Mouse (Mus musculus) gastrocnemius, adult 2 months (tissue): ENCODE results near the gene Calcoco2. TPM values are rescaled to one million over a fixed set of nuclear protein-coding genes. Genes with fewer than 3 reads are reported as not detected.
"Not testable (repeated sequence)": the region's sequence is repeated elsewhere in the genome, so short reads cannot be mapped to it uniquely, and the experiment has no call there.

ENCODE experiments used
- DNase-seq: peaks from one replicate; pipeline ENCODE4 v3.0.0; 2022
- H3K27ac ChIP-seq: fragments of 200-600 bp; 2 replicates; pipeline ENCODE4 v1.8.1; 2022; ENCODE audit warnings: mild to moderate bottlenecking
- H3K4me3 ChIP-seq: fragments of 200-600 bp; 2 replicates; pipeline ENCODE4 v1.8.1; 2022; ENCODE audit warnings: mild to moderate bottlenecking, moderate library complexity
- CTCF ChIP-seq: fragments of 200-600 bp; IDR thresholded peaks from 2 replicates; pipeline ENCODE4 v1.8.1; 2022; ENCODE audit warnings: antibody characterized with exemption, mild to moderate bottlenecking, moderate library complexity
- intact Hi-C: fragments of 180-260 bp; cut with DNase I; formaldehyde crosslinking; loops from one replicate; pipeline ENCODE4 v1.15.1; 2025
- long read RNA-seq, 2 experiments: library from polyadenylated mRNA; stranded (forward); transcript quantifications; one replicate each; pipeline ENCODE4 v2.0.0; 2021
- total RNA-seq, 2 experiments: library from RNA; stranded (reverse); gene quantifications; 2 replicates each; pipeline ENCODE4 v1.2.3; 2021

Gene Calcoco2
- not detected for total RNA-seq
- long read RNA-seq, experiment 1, result 0 reads
- long read RNA-seq, experiment 2, result 0 reads

DNA sequence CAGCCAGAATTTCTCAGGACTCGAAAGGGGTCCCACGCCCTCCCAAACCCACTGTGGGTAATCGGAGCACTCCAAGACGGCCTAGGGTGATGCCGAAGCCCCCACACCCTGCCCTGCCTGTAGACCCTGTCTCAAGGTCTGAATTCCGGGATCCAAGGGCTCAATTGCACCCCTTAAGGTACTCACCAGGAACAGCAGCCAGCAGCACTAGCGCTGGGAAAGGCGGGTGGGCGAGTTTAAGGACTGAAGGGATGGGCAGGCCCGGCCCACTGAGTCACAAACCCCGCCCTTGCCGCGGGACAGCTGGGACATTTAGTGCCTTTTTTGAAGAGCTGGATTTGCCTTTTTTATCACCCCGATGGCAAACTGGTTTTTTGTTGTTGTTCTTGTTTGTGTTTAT lies at the start of gene Calcoco2:
Gene Calcoco2 (minus strand): TSS at position 214 of the 400 bp plus-strand sequence.
- Histone ChIP-seq H3K4me3 (no peak within 1 kb of the TSS), H3K27ac (no peak within 1 kb of the TSS)
- intact Hi-C loops, result no loop called here
- no peak for DNase-seq
- no peak for TF ChIP-seq CTCF

DNA sequence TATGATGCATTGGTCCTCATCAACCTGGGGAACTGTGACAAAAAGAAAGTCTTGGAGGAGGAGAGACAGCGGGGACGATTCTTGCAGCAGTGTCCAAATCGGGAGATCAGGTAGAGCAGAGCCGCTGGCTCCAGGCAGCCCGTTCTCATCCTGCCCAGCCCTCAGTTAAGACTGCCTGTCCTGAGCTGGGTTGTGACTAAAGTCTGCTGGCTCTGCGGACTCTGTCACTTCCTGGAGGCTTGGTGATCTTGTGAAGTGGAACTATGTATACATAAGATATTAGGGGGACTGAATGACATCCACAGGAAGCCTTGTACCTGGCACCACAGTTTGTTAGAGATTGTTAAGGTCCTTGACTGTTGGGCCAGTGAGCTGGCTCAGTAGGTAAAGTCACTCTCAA lies 35.7 kb upstream of the Calcoco2 start:
- intact Hi-C loops, result loop anchor here (2.0 kb wide), 1 partner anchor 87 kb away; no protein-coding TSS in a partner anchor
- DNase-seq, result no peak
- Histone ChIP-seq H3K27ac (no peak overlapping the region), H3K4me3 (no peak overlapping the region)
- TF ChIP-seq CTCF, result no peak

DNA sequence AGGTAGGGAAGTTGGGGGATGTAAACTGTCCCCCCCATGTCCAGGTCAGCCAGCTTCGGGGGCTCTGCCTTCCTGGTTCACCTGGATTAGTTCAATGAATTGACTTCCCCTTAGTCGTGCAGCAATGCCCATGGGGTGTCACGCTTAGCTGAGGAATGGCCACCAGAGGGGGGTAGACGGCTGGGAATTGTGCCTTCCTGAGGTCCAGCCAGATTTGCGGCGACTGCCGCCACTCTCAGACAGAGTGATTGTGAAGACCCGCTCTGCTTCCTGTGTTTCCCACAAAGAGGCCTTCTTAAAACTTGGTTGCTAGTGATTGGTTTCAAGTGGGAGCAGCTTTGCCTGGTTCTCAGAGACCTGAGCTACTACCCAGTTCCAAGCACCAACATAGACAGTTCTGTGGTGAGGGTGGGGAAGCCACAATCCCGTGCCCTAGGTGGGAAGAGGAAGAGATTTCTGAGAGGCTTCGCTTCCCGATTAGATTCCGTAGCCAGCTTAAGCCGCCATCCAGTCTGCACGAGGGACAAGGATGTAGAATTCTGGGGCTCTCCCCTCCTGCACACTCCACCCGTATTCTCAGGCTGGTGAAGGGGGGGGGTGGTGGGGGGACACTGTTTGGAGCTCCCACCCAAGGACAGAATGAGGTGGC lies 34.0 kb upstream of the Calcoco2 start:
- DNase-seq, result peak; percentile 56
- Histone ChIP-seq H3K27ac (no peak overlapping the region), H3K4me3 (no peak overlapping the region)
- peak; percentile 76 for TF ChIP-seq CTCF
- intact Hi-C loops, result loop anchor here (2.0 kb wide), 1 partner anchor 89 kb away; no protein-coding TSS in a partner anchor

- intact Hi-C loops, result no loop called here
- no peak for TF ChIP-seq CTCF
- DNase-seq, result no peak
These were observed 32.0 kb upstream of the Calcoco2 start for GRCm38 (mm10) chr11:96143766-96144165.

DNA sequence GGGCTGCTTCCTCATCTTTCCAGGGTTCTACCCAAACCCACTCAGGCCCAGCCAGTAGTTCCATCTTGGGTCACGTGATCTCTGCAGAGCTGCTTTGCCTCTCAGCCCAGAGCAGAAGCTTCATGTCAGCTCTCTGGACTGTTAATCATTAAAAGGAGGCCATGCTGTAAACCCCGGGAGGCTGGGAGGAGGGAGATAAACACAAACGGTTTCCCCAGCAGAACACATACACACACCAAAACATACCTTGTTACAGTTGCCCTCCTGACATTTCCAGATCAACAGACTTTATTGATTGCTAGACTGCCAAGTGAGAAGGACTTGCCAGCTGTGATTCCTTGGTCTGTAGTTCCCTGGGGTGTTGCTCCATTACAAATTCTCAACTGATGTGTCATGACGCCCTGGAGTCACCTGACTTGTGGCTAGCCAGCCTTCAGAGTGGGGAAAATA lies 29.0 kb upstream of the Calcoco2 start:
- TF ChIP-seq CTCF, result no peak
- no peak overlapping the region for H3K27ac ChIP-seq
- H3K4me3 ChIP-seq, result no peak overlapping the region
- DNase-seq, result no peak
- intact Hi-C loops, result no loop called here

More at GRCm38 (mm10) chr11:96143766-96144165, 32.0 kb upstream of the Calcoco2 start:
- no peak overlapping the region for H3K4me3 ChIP-seq
- no peak overlapping the region for H3K27ac ChIP-seq

DNA sequence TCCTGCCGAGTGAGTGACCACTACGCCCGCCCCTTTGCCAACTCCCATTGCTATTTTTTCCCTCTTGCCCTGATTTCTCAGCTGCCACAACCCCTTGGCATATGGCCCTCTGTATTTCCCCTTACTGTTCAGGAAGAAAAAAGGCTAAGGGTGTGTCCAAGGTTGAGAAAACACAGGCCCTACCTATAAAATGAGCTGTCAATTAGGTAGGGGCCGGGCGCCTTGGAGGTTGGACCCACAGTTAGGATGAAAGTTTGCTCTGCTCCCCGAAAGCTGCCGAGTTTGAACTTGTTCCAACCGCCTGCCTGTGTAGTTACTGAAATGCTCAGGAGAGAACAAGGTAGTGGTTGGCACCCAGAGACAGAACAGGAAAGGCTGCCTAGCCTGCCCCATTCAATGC lies 24.1 kb upstream of the Calcoco2 start:
- no peak for DNase-seq
- no peak for TF ChIP-seq CTCF
- intact Hi-C loops, result no loop called here
- H3K4me3 ChIP-seq, result no peak overlapping the region
- no peak overlapping the region for H3K27ac ChIP-seq

- TF ChIP-seq CTCF, result peak; percentile 86
- H3K27ac ChIP-seq, result no peak within 1 kb of the TSS
- peak within 1 kb of the TSS; percentile 48 for H3K4me3 ChIP-seq
- intact Hi-C loops, result no loop called here
- peak; percentile 58 for DNase-seq
These were observed 21.6 kb upstream of the Calcoco2 start, which contains the start of gene Ttll6 for GRCm38 (mm10) chr11:96133239-96133865. Gene Ttll6, plus strand, starts transcription at chr11:96133786.

- TF ChIP-seq CTCF, result no peak
- intact Hi-C loops, result no loop called here
- no peak overlapping the region for H3K27ac ChIP-seq
- DNase-seq, result no peak
- H3K4me3 ChIP-seq, result no peak overlapping the region
These were observed 18.8 kb upstream of the Calcoco2 start for GRCm38 (mm10) chr11:96130606-96131005.

- no peak for TF ChIP-seq CTCF
- Histone ChIP-seq H3K27ac (no peak overlapping the region), H3K4me3 (peak overlapping the region; percentile 65)
- DNase-seq, result peak; percentile 29
- intact Hi-C loops, result no loop called here
These were observed 12.5 kb upstream of the Calcoco2 start for GRCm38 (mm10) chr11:96124052-96124914.

- intact Hi-C loops, H3K4me3 ChIP-seq, DNase-seq, H3K27ac ChIP-seq: not testable (repeated sequence)
These were observed 11.0 kb upstream of the Calcoco2 start for GRCm38 (mm10) chr11:96122806-96123205.

DNA sequence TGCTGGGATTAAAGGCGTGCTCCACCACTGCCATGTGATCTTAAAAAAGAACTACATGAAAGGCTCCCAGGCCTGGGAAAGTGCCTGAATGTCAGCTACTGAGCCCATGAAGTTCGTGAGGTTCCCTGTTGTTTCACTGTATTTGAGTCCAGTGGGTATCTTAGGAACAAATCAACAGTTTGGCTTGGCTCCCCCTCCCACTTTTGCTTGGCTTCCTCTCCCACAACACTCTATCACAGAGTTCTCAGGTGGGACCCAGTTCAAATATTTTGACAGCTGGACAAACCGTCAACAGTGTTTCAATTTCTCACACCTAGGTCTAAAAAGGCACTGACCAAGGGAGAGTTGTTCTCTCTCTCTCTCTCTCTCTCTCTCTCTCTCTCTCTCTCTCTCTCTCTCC lies 7.6 kb upstream of the Calcoco2 start:
- intact Hi-C loops, result no loop called here
- Histone ChIP-seq H3K4me3 (no peak overlapping the region), H3K27ac (no peak overlapping the region)
- TF ChIP-seq CTCF, result no peak
- DNase-seq, result no peak

GRCm38 (mm10) chr11:96116925-96117324 lies 5.2 kb upstream of the Calcoco2 start:
- H3K4me3 ChIP-seq, DNase-seq, H3K27ac ChIP-seq, intact Hi-C loops: not testable (repeated sequence)

DNA sequence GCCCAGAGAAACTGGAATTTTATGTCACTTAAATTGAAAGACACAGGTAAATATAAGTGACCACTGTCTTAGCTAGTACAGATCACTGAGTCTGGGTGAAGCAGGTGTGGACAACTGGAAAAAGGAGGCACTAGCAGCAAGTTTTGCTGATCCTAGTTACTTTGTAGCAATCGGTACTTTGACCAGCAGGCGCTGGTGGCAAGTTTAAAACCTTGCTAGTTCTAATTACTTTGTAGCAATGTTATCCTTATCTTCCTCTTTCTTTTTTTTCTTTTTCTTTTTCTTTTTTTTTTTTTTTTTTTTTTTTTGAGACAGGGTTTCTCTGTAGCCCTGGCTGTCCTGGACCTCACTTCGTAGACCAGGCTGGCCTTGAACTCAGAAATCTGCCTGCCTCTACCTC lies 4.4 kb upstream of the Calcoco2 start:
- no peak for TF ChIP-seq CTCF
- intact Hi-C loops, result no loop called here
- Histone ChIP-seq H3K27ac (no peak overlapping the region), H3K4me3 (no peak overlapping the region)
- no peak for DNase-seq
